Mouse (Mus musculus) layer of hippocampus, postnatal 36 days (tissue): Measurements from ENCODE around the gene Vmn1r60. TPM values are rescaled to one million over a fixed set of nuclear protein-coding genes. Genes with fewer than 3 reads are reported as not detected.
"Not testable (repeated sequence)": the region's sequence is repeated elsewhere in the genome, so short reads cannot be mapped to it uniquely, and the experiment has no call there.

Experiments used
- DNase-seq, 2 experiments: peaks; one replicate each; pipeline ENCODE4 v3.0.0; 2022
- total RNA-seq, 2 experiments: library from RNA; stranded (reverse); gene quantifications; 2 replicates each; pipeline ENCODE4 v1.2.3; 2021

Vmn1r60 gene
- total RNA-seq: not detected

DNA sequence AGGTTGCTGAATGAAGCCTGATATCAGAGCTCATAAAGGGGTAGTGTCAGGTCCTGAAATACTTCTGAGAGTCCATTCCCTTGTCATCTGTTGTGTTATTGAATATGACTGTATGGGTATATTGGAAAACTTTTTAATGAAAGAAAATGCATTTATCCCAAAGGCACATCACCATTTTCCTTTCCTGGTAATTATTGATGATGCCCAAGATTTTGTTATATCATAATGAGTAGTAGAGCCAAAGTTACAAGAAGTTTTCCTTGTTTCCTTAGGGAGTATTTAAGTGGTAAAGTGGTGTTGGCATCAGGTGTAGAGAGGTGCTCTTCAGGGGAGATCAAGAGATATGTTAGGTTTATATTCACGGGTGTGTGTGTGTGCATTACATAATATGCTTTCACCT, at the start of gene Vmn1r60:
TSS of gene Vmn1r60 (minus strand) at position 101 of the 400 bp plus-strand sequence.
- DNase-seq: not testable (repeated sequence)

- DNase-seq: not testable (repeated sequence)
Measured at GRCm38 (mm10) chr7:5540770-5541436, 6.2 kb downstream of the Vmn1r60 start.

GRCm38 (mm10) chr7:5493856-5494255, 53.3 kb downstream of the Vmn1r60 start, which contains the start of gene Vmn2r28:
Vmn2r28 (minus strand) TSS chr7:5493956.
- not testable (repeated sequence) for DNase-seq

Other genes with a start within 250 kb of the Vmn1r60 start
- gene Gm5065, start 196.8 kb downstream of the Vmn1r60 start, total RNA-seq: not detected
- not detected for gene Nlrp2, start 196.3 kb downstream of the Vmn1r60 start, total RNA-seq
- not detected for gene Vmn1r58, start 133.9 kb downstream of the Vmn1r60 start, total RNA-seq
- not detected for gene Vmn1r59, start 90.5 kb downstream of the Vmn1r60 start, total RNA-seq
- not detected for gene Vmn2r28, start 53.4 kb downstream of the Vmn1r60 start, total RNA-seq
- gene Vmn1r61, start 66.0 kb upstream of the Vmn1r60 start, total RNA-seq: not detected
- not detected for gene Vmn1r62, start 126.3 kb upstream of the Vmn1r60 start, total RNA-seq